Mouse (Mus musculus): ENCODE measurements around the gene Car12.

- TF ChIP-seq CTCF (IDR thresholded peaks at IDR 0.05; ENCODE audit: low read depth, low read length) (no peak), POLR2A (IDR thresholded peaks at IDR 0.05; ENCODE audit: borderline replicate concordance, low read depth, low read length) (no peak)
These were observed 39.4 kb downstream of the Car12 start for GRCm38 (mm10) chr9:66752849-66753248.

Data from bone marrow macrophage, adult 2 months (primary cell).